Mouse (Mus musculus): ENCODE measurements around the gene Srl.

- TF ChIP-seq CTCF (IDR thresholded peaks at IDR 0.05; ENCODE audit: insufficient read depth, low read length) (no peak), POLR2A (IDR thresholded peaks at IDR 0.05; ENCODE audit: borderline replicate concordance, extremely low read depth, low read depth, low read length) (no peak)
Observed at GRCm38 (mm10) chr16:4578630-4579029, 37.0 kb upstream of the Srl start.
